Mouse (Mus musculus) layer of hippocampus, postnatal 25 days (tissue): ENCODE data around the gene Syngr2. TPM values are rescaled to one million over a fixed set of nuclear protein-coding genes. Genes with fewer than 3 reads are reported as not detected.

Experiments used
- DNase-seq, 2 experiments: peaks; one replicate each; pipeline ENCODE4 v3.0.0; 2022; ENCODE audit warnings: mixed read lengths in 2 of 2, low spot score in 1 of 2; ENCODE audit errors: extremely low spot score in 1 of 2
- total RNA-seq, 2 experiments: library from RNA; stranded (reverse); gene quantifications; 2 replicates each; pipeline ENCODE4 v1.2.3; 2021

Syngr2 gene
- total RNA-seq, 2 experiments from 2014 or later, result 10.8 to 11.1 TPM

GRCm38 (mm10) chr11:117857462-117857861 lies 48.0 kb downstream of the Syngr2 start:
- DNase-seq, result no peak

- DNase-seq, result no peak
These were observed 48.9 kb downstream of the Syngr2 start for GRCm38 (mm10) chr11:117858392-117858791.

DNA sequence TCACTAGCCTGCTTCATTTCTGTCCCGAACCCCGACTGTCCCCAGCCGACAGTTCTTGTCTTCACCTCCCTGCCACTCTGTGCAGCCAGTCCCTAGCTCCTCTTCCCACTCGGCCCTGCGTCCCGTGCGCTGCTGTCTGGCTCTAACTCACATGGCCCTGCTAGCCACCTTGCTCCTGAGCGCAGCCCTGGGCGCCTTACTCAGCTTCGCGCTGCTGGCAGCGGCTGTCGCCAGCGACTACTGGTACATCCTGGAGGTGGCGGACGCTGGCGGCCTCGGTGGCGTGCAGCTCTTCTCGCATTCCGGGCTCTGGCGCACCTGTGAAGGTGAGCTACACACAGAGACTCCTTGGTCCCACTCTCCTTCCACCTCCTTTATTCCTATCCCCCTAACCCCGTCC lies 51.1 kb downstream of the Syngr2 start, which contains the start of gene Tmem235:
TSS of gene Tmem235 (plus strand) at position 152 of the 400 bp plus-strand sequence.
- no peak for DNase-seq

GRCm38 (mm10) chr11:117863174-117863856 lies 53.8 kb downstream of the Syngr2 start:
- no peak for DNase-seq

Other genes with a start within 250 kb of the Syngr2 start
- gene Tnrc6c, start 155.4 kb upstream of the Syngr2 start, total RNA-seq, result 10 to 100 TPM; 53.8 to 76.8 TPM
- gene Tmc8, start 27.6 kb upstream of the Syngr2 start, total RNA-seq, result under 1 TPM; 0.35 to 0.89 TPM
- 1 to 10 TPM; 5.3 to 5.5 TPM for gene Tmc6, start 27.5 kb upstream of the Syngr2 start, total RNA-seq
- gene 6030468B19Rik, start 12.0 kb upstream of the Syngr2 start, total RNA-seq, result under 1 TPM in 1 of 2 experiments, not detected in 1; 0.35 TPM
- 1 to 10 TPM; 1.9 to 3.2 TPM for gene Gm20708, start within 50 bp of the Syngr2 start, total RNA-seq
- 1 to 10 TPM; 4.6 to 5.4 TPM for gene Afmid, start 16.3 kb downstream of the Syngr2 start, total RNA-seq
- gene Tk1, start 16.4 kb downstream of the Syngr2 start, total RNA-seq, result 1 to 10 TPM; 1.1 TPM
- 1 to 10 TPM; 1.2 to 1.3 TPM for gene Birc5, start 39.6 kb downstream of the Syngr2 start, total RNA-seq
- gene Tmem235, start 51.1 kb downstream of the Syngr2 start, total RNA-seq, result not detected
- 1 to 10 TPM; 4.2 TPM for gene Tha1, start 63.8 kb downstream of the Syngr2 start, total RNA-seq
- gene Socs3, start 160.4 kb downstream of the Syngr2 start, total RNA-seq, result 1 to 10 TPM; 1.3 to 1.8 TPM
- gene Pgs1, start 176.6 kb downstream of the Syngr2 start, total RNA-seq, result 10 to 100 TPM; 74.2 to 75.9 TPM